Mouse (Mus musculus): ENCODE results near the gene Arpc4. TPM values are rescaled to one million over a fixed set of nuclear protein-coding genes. Genes with fewer than 3 reads are reported as not detected.

Arpc4 gene
- polyA plus RNA-seq, 1 experiment from 2014 or later: 562 TPM

Small RNA genes lying within 50 kb of the gene (microRNA-seq; reads per million reads assigned to microRNA genes)
- not detected for gene Gm24387 (ENCODE audit: borderline number of aligned reads)

Other genes with a start within 250 kb of the Arpc4 start
- gene Lhfpl4, start 182.7 kb upstream of the Arpc4 start, polyA plus RNA-seq (2015; fragmentation: Nextera tagmentation; extraction: Ambion mirVana): 0.27 and 0.66 TPM in 2 replicates
- 37.5 and 37.7 TPM in 2 replicates for gene Mtmr14, start 140.3 kb upstream of the Arpc4 start, polyA plus RNA-seq (2015; fragmentation: Nextera tagmentation; extraction: Ambion mirVana)
- gene Cpne9, start 95.8 kb upstream of the Arpc4 start, polyA plus RNA-seq (2015; fragmentation: Nextera tagmentation; extraction: Ambion mirVana): 0.14 and 0.48 TPM in 2 replicates
- 19.8 and 20.5 TPM in 2 replicates for gene Brpf1, start 71.0 kb upstream of the Arpc4 start, polyA plus RNA-seq (2015; fragmentation: Nextera tagmentation; extraction: Ambion mirVana)
- 14.1 and 14.3 TPM in 2 replicates for gene Ogg1, start 51.1 kb upstream of the Arpc4 start, polyA plus RNA-seq (2015; fragmentation: Nextera tagmentation; extraction: Ambion mirVana)
- 10.9 and 12.7 TPM in 2 replicates for gene Camk1, start 34.1 kb upstream of the Arpc4 start, polyA plus RNA-seq (2015; fragmentation: Nextera tagmentation; extraction: Ambion mirVana)
- gene Tada3, start 232 bp upstream of the Arpc4 start, polyA plus RNA-seq (2015; fragmentation: Nextera tagmentation; extraction: Ambion mirVana): 37.5 and 39.5 TPM in 2 replicates
- 4.6 and 7.2 TPM in 2 replicates for gene Ttll3, start 11.1 kb downstream of the Arpc4 start, polyA plus RNA-seq (2015; fragmentation: Nextera tagmentation; extraction: Ambion mirVana)
- gene Rpusd3, start 41.2 kb downstream of the Arpc4 start, polyA plus RNA-seq (2015; fragmentation: Nextera tagmentation; extraction: Ambion mirVana): 25.3 and 26.7 TPM in 2 replicates
- gene Cidec, start 57.6 kb downstream of the Arpc4 start, polyA plus RNA-seq (2015; fragmentation: Nextera tagmentation; extraction: Ambion mirVana): 0.37 and 1.5 TPM in 2 replicates
- gene Jagn1, start 64.5 kb downstream of the Arpc4 start, polyA plus RNA-seq (2015; fragmentation: Nextera tagmentation; extraction: Ambion mirVana): 69.1 and 70.6 TPM in 2 replicates
- gene Il17re, start 80.4 kb downstream of the Arpc4 start, polyA plus RNA-seq (2015; fragmentation: Nextera tagmentation; extraction: Ambion mirVana): 6.0 and 7.9 TPM in 2 replicates
- gene Il17rc, start 93.3 kb downstream of the Arpc4 start, polyA plus RNA-seq (2015; fragmentation: Nextera tagmentation; extraction: Ambion mirVana): 5.0 and 6.5 TPM in 2 replicates
- gene Creld1, start 105.2 kb downstream of the Arpc4 start, polyA plus RNA-seq (2015; fragmentation: Nextera tagmentation; extraction: Ambion mirVana): 9.5 and 10.3 TPM in 2 replicates
- gene Prrt3, start 123.8 kb downstream of the Arpc4 start, polyA plus RNA-seq (2015; fragmentation: Nextera tagmentation; extraction: Ambion mirVana): 0.17 TPM in 2 replicates
- 92.3 and 94.4 TPM in 2 replicates for gene Emc3, start 153.5 kb downstream of the Arpc4 start, polyA plus RNA-seq (2015; fragmentation: Nextera tagmentation; extraction: Ambion mirVana)
- 10.2 and 11.2 TPM in 2 replicates for gene Fancd2, start 153.6 kb downstream of the Arpc4 start, polyA plus RNA-seq (2015; fragmentation: Nextera tagmentation; extraction: Ambion mirVana)
- 0.25 TPM in 1 of 2 replicates, not detected in the other for gene Fancd2os, start 222.6 kb downstream of the Arpc4 start, polyA plus RNA-seq (2015; fragmentation: Nextera tagmentation; extraction: Ambion mirVana)
- 267 and 274 TPM in 2 replicates for gene Brk1, start 226.7 kb downstream of the Arpc4 start, polyA plus RNA-seq (2015; fragmentation: Nextera tagmentation; extraction: Ambion mirVana)
- 30.7 and 33.1 TPM in 2 replicates for gene Vhl, start 245.8 kb downstream of the Arpc4 start, polyA plus RNA-seq (2015; fragmentation: Nextera tagmentation; extraction: Ambion mirVana)

Measured in thymus, postnatal 0 days (tissue).